Mouse (Mus musculus): ENCODE data around the gene Adtrp. TPM values are rescaled to one million over a fixed set of nuclear protein-coding genes. Genes with fewer than 3 reads are reported as not detected.

Adtrp gene
- polyA plus RNA-seq (2012), result 0.23 TPM in 1 of 2 replicates, not detected in the other

GRCm38 (mm10) chr13:41847516-41848126 is at the start of gene Adtrp:
TSS of gene Adtrp (minus strand) at chr13:41847684.

Other genes starting within 250 kb of the Adtrp start
- 3.9 and 6.1 TPM in 2 replicates for gene Tmem170b, start 241.8 kb downstream of the Adtrp start, polyA plus RNA-seq (2012)
- gene Hivep1, start 204.3 kb upstream of the Adtrp start, polyA plus RNA-seq (2012), result 35.8 and 38.4 TPM in 2 replicates

Measured in megakaryocyte-erythroid progenitor cell, adult 5 weeks (primary cell).